Mouse (Mus musculus): Measurements from ENCODE around the gene Cnnm2.

DNA sequence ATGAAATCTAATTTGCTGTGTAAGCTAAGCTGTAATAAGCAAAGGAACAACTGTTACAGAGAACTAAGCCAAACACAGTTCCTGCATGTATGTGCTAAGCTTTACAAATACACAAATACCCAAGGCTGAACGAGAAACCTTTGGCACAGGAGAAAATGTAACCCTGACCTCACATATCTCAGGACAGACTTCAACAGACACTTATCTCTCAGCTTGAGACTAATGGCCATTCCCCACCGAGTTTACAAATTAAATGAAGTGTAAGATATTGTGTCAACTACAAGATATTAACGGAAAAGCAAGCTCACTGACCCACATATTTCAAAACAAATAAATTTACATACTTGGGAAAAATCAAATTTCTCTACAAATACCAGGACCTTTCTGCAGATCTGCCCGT lies 166.7 kb downstream of the Cnnm2 start:
- no peak for TF ChIP-seq MAFK (IDR thresholded peaks at IDR 0.05; ENCODE audit: insufficient read depth, low read depth, low read length)
- TF ChIP-seq CHD2 (IDR thresholded peaks at IDR 0.05; ENCODE audit: low read depth, low read length): no peak
- no peak for TF ChIP-seq ZC3H11A (IDR thresholded peaks at IDR 0.05; ENCODE audit: borderline replicate concordance, low read depth, low read length)
- TF ChIP-seq HCFC1 (IDR thresholded peaks at IDR 0.05; ENCODE audit: borderline replicate concordance, insufficient read depth, low read length): no peak

Measured in ES-E14 (cell line).